Mouse (Mus musculus) myocyte (in vitro differentiated cells): ENCODE results near the gene Ddi2. TPM values are rescaled to one million over a fixed set of nuclear protein-coding genes. Genes with fewer than 3 reads are reported as not detected.

Experiments used
- H3K27me3 ChIP-seq: one replicate; pipeline ENCODE4 v1.6.1; 2011; ENCODE audit not compliant: control insufficient read depth, insufficient read depth, insufficient read length
- H3K36me3 ChIP-seq: one replicate; pipeline ENCODE4 v1.6.1; 2011; ENCODE audit not compliant: control insufficient read depth, insufficient read depth
- H3K4me2 ChIP-seq: one replicate; pipeline ENCODE4 v1.6.1; 2011; ENCODE audit warnings: low read depth, control low read depth
- H3K4me3 ChIP-seq: one replicate; pipeline ENCODE4 v1.5.1; 2011; ENCODE audit warnings: mild to moderate bottlenecking, control low read depth, moderate library complexity
- H3K79me2 ChIP-seq: one replicate; pipeline ENCODE4 v1.6.1; 2011; ENCODE audit not compliant: control insufficient read depth, insufficient read depth
- H3ac ChIP-seq: one replicate; pipeline ENCODE4 v1.6.1; 2011; ENCODE audit not compliant: control insufficient read depth, insufficient read length
- CEBPB ChIP-seq: IDR thresholded peaks from 2 replicates; pipeline ENCODE4 v1.6.1; 2011; ENCODE audit warnings: mild to moderate bottlenecking, moderate library complexity; ENCODE audit not compliant: poor library complexity, insufficient read depth, severe bottlenecking
- E2F4 ChIP-seq: IDR thresholded peaks from one replicate; pipeline ENCODE4 v1.6.1; 2011; ENCODE audit warnings: mild to moderate bottlenecking, control low read depth, moderate library complexity; ENCODE audit not compliant: insufficient read depth
- MAX ChIP-seq: IDR thresholded peaks from one replicate; pipeline ENCODE4 v1.6.1; 2011; ENCODE audit warnings: low read depth, mild to moderate bottlenecking, control low read depth
- MYOD1 ChIP-seq, 3 experiments: IDR thresholded peaks; one replicate each; pipeline ENCODE4 v1.6.1; 2011; ENCODE audit warnings: control low read depth in 2 of 3, low read depth in 2 of 3, mild to moderate bottlenecking in 2 of 3, moderate library complexity in 1 of 3; ENCODE audit not compliant: insufficient read length in 2 of 3, control insufficient read depth in 1 of 3
- MYOG ChIP-seq, 3 experiments: IDR thresholded peaks; one replicate each; pipeline ENCODE4 v1.6.1; 2011; ENCODE audit warnings: control low read depth in 2 of 3, low read depth in 2 of 3, mild to moderate bottlenecking in 2 of 3; ENCODE audit not compliant: insufficient read length in 2 of 3, control insufficient read depth in 1 of 3, insufficient read depth in 1 of 3
- POLR2A ChIP-seq: IDR thresholded peaks from one replicate; pipeline ENCODE4 v1.6.1; 2011; ENCODE audit warnings: low read depth, mild to moderate bottlenecking, control low read depth, moderate library complexity; ENCODE audit not compliant: insufficient read length
- POLR2AphosphoS2 ChIP-seq: IDR thresholded peaks from one replicate; pipeline ENCODE4 v1.6.1; 2011; ENCODE audit warnings: low read depth, control low read depth; ENCODE audit not compliant: insufficient read length
- REST ChIP-seq: IDR thresholded peaks from one replicate; pipeline ENCODE4 v1.6.1; 2011; ENCODE audit warnings: mild to moderate bottlenecking, control low read depth, moderate library complexity; ENCODE audit not compliant: insufficient read depth, insufficient read length
- SRF ChIP-seq: IDR thresholded peaks from one replicate; pipeline ENCODE4 v1.6.1; 2011; ENCODE audit warnings: low read depth; ENCODE audit not compliant: control insufficient read depth, insufficient read length
- TCF12 ChIP-seq: IDR thresholded peaks from one replicate; pipeline ENCODE4 v1.6.1; 2011; ENCODE audit warnings: mild to moderate bottlenecking, control low read depth; ENCODE audit not compliant: poor library complexity, insufficient read depth, severe bottlenecking
- TCF3 ChIP-seq: IDR thresholded peaks from one replicate; pipeline ENCODE4 v1.6.1; 2011; ENCODE audit warnings: low read depth, control low read depth; ENCODE audit not compliant: insufficient read length
- USF1 ChIP-seq: IDR thresholded peaks from one replicate; pipeline ENCODE4 v1.6.1; 2011; ENCODE audit warnings: low read depth, mild to moderate bottlenecking, control low read depth, moderate library complexity
- polyA plus RNA-seq: library from polyadenylated mRNA; unstranded; fragments of >200 nt; fragmentation: generic; extraction: Trizol; gene quantifications from one replicate; pipeline ENCODE4 v1.2.1, GENCODE M21; 2012; ENCODE audit warnings: missing spikeins

Ddi2 gene
- polyA plus RNA-seq, 1 experiment = 10.6 TPM

DNA sequence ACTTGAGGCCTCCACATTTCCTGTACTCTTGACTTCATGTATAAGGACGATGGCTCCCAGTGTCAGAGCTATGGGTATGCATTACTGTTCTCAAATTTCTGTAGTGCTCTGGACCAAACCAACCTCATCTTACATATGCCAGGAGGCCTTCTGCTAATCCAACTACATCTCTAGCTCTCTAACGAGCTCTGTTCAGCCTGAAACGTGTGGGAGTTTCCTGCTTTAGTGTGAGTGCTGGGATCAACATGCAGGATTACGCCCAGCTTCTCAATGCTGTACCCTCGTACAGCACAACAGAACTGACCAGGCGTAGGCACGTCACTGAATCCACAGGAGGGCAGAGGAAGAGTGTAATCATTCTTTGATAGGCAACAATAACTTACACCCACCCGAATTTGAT is 36.7 kb downstream of the Ddi2 start:
- Histone ChIP-seq H3ac (no peak overlapping the region), H3K27me3 (no peaks in the 10 kb centered on the region), H3K4me2 (no peak overlapping the region), H3K79me2 (no peaks in the 10 kb centered on the region), H3K36me3 (peaks cover 47% of the 10 kb centered on the region), H3K4me3 (no peak overlapping the region)
- TF ChIP-seq MAX (no peak), TCF3 (no peak), POLR2AphosphoS2 (no peak), MYOG (IDR thresholded peaks at IDR 0.05; ENCODE audit: control insufficient read depth in 1 of 3, insufficient read depth in 1 of 3, insufficient read length in 2 of 3, low read depth in 2 of 3) (no peak), CEBPB (no peak), REST (no peak), POLR2A (no peak), E2F4 (no peak), USF1 (no peak), MYOD1 (IDR thresholded peaks at IDR 0.05; ENCODE audit: control insufficient read depth in 1 of 3, insufficient read length in 2 of 3, low read depth in 2 of 3) (no peak), TCF12 (no peak), SRF (no peak)

DNA sequence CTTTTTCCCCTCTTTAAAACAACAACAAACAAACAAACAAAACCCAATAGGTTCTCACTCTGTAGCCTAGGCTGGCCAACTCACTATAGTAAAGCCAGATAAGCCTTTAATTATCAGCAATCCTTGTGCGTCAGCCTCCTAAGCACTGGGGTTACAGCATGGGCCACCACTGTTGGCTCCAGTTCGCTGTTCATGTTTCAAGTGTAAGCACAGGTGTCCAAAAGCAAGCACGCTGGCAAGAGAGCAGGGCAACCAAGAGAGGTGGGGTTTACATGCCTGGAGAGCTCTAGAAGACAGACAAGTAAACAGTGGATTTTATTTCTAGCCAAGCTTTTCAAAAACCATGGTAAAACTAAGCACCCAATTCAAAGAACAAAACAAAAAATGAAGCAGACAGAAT is 37.1 kb downstream of the Ddi2 start:
- Histone ChIP-seq H3K4me3 (no peak overlapping the region), H3K27me3 (no peaks in the 10 kb centered on the region), H3ac (no peak overlapping the region), H3K4me2 (no peak overlapping the region), H3K36me3 (peaks cover 42% of the 10 kb centered on the region), H3K79me2 (no peaks in the 10 kb centered on the region)
- TF ChIP-seq MAX (no peak), CEBPB (no peak), TCF12 (no peak), USF1 (no peak), E2F4 (no peak), REST (no peak), SRF (no peak), MYOD1 (IDR thresholded peaks at IDR 0.05; ENCODE audit: control insufficient read depth in 1 of 3, insufficient read length in 2 of 3, low read depth in 2 of 3) (no peak), POLR2AphosphoS2 (no peak), POLR2A (no peak), TCF3 (no peak)

DNA sequence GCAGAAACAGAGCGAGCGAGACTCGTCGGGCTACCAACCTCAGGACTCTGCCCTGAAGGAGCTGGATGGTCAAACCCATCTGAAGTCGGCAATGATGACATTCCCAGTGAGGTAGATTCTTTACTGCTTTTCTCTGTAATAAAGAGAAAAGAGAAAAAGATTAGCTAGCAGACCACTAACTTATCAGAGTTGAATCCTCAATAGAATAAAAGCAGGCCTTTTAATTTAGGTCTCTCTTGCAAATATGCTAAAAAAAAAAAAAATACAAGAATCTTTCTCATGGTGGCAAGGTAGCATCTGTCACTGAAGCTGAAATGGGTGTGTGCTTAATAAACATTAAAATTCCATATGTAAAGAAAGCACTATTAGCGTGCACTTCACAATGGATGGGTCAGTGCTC is 37.7 kb downstream of the Ddi2 start, which contains the start of gene Rsc1a1:
Rsc1a1 (minus strand) TSS at position 101 of the 400 bp plus-strand sequence.
- TF ChIP-seq USF1 = no peak
- no peak for TF ChIP-seq REST
- TF ChIP-seq MYOG (IDR thresholded peaks at IDR 0.05; ENCODE audit: control insufficient read depth in 1 of 3, insufficient read depth in 1 of 3, insufficient read length in 2 of 3, low read depth in 2 of 3) = no peak
- TF ChIP-seq CEBPB = no peak
- TF ChIP-seq E2F4 = no peak
- no peak for TF ChIP-seq MAX
- no peak within 1 kb of the TSS for H3ac ChIP-seq

DNA sequence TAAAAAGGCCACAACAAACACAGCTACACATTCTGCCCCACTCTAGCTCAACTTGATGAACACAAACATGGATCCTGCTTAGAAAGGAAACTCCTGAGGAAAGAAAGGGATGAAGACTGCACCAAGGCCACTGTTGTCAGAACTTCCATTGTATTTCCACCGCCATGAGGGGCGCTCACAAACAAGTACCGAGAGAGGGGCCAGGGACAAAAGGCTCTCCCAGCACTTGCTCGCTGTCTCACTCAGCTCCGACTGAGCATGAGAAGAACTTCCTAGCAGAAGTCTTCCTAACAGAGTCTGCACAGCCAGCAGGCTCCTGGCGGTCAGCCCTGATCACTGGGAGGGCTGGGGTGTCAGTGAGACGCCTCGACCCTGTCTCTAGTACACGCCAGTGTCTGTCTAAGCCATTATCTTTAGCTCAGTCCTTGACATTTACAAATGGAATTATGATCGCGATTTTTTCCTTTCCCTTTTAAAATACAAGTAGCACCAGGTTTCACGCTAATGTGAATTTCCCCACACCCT is 40.5 kb downstream of the Ddi2 start:
- H3K36me3 ChIP-seq = peaks cover 29% of the 10 kb centered on the region
- TF ChIP-seq E2F4 (no peak), REST (no peak), POLR2AphosphoS2 (no peak), TCF12 (no peak), CEBPB (no peak), MYOG (IDR thresholded peaks at IDR 0.05; ENCODE audit: control insufficient read depth in 1 of 3, insufficient read depth in 1 of 3, insufficient read length in 2 of 3, low read depth in 2 of 3) (no peak), USF1 (no peak), POLR2A (no peak), MAX (no peak), MYOD1 (IDR thresholded peaks at IDR 0.05; ENCODE audit: control insufficient read depth in 1 of 3, insufficient read length in 2 of 3, low read depth in 2 of 3) (no peak), SRF (no peak), TCF3 (no peak)
- no peak overlapping the region for H3ac ChIP-seq

More for the DNA sequence above, 37.7 kb downstream of the Ddi2 start, which contains the start of gene Rsc1a1:
- Histone ChIP-seq H3K4me2 (no peak within 1 kb of the TSS), H3K4me3 (no peak within 1 kb of the TSS), H3K79me2 (no peaks in the 10 kb centered on the region), H3K27me3 (no peaks in the 10 kb centered on the region), H3K36me3 (peaks cover 38% of the 10 kb centered on the region)

DNA sequence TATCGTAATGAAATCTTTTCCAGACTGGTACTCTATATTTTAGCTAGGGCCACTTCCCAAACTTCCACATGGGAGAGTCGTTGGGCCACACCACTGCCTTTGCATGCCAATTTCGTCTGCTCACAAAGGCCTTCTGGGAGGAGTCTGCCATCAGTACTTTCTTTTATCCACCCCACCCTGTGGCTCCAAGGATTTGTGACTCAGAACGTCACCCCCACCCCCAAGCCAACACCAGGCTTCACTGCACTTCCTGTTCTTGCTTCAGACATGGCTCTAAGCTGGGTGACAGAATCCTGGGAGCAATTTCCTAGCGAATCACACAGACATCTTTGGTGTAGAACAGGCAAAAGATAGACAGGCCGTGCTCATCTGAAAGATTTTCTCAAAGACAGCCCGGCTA is 41.5 kb downstream of the Ddi2 start:
- Histone ChIP-seq H3K36me3 (peaks cover 29% of the 10 kb centered on the region), H3ac (no peak overlapping the region), H3K4me3 (no peak overlapping the region), H3K4me2 (peak overlapping the region; percentile 9), H3K27me3 (no peaks in the 10 kb centered on the region), H3K79me2 (no peaks in the 10 kb centered on the region)
- no peak for TF ChIP-seq POLR2AphosphoS2
- no peak for TF ChIP-seq E2F4
- no peak for TF ChIP-seq MYOG (IDR thresholded peaks at IDR 0.05; ENCODE audit: control insufficient read depth in 1 of 3, insufficient read depth in 1 of 3, insufficient read length in 2 of 3, low read depth in 2 of 3)
- no peak for TF ChIP-seq POLR2A
- no peak for TF ChIP-seq USF1
- TF ChIP-seq SRF = no peak
- no peak for TF ChIP-seq REST

More for the DNA sequence above, 40.5 kb downstream of the Ddi2 start:
- Histone ChIP-seq H3K4me3 (no peak overlapping the region), H3K27me3 (no peaks in the 10 kb centered on the region), H3K79me2 (no peaks in the 10 kb centered on the region), H3K4me2 (no peak overlapping the region)
